Mouse (Mus musculus) midbrain, postnatal 0 days (tissue): Measurements from ENCODE around the gene Atp8b3. TPM values are rescaled to one million over a fixed set of nuclear protein-coding genes. Genes with fewer than 3 reads are reported as not detected.

Experiments used
- ATAC-seq: fragments of 200-750 bp; cut with Nextera tagmentation; 2 replicates; pipeline ENCODE4 v1.8.0; 2017; ENCODE audit warnings: moderate number of reproducible peaks, mild to moderate bottlenecking, moderate TSS enrichment, moderate library complexity; ENCODE audit not compliant: low FRiP score
- DNase-seq: peaks from one replicate; pipeline ENCODE4 v3.0.0-alpha.2; 2015; ENCODE audit warnings: low spot score
- H3K27ac ChIP-seq: fragments of 300-500 bp; sonication (generic); 2 replicates; pipeline ENCODE4 v1.5.1; 2014; ENCODE audit warnings: low read depth, mild to moderate bottlenecking, low read length, mixed read lengths
- H3K27me3 ChIP-seq: fragments of 300-500 bp; sonication (generic); 2 replicates; pipeline ENCODE4 v1.6.1; 2014; ENCODE audit warnings: low read length, control low read depth, mixed read lengths; ENCODE audit not compliant: insufficient read depth
- H3K36me3 ChIP-seq: fragments of 300-500 bp; sonication (generic); 2 replicates; pipeline ENCODE4 v1.6.1; 2014; ENCODE audit warnings: low read length, control low read depth, mixed read lengths; ENCODE audit not compliant: insufficient read depth
- H3K4me1 ChIP-seq: fragments of 300-500 bp; sonication (generic); 2 replicates; pipeline ENCODE4 v1.6.1; 2014; ENCODE audit warnings: mild to moderate bottlenecking, control low read depth, antibody characterized with exemption, low read length, mixed read lengths; ENCODE audit not compliant: insufficient read depth
- H3K4me2 ChIP-seq: fragments of 300-500 bp; sonication (generic); 2 replicates; pipeline ENCODE4 v1.6.1; 2014; ENCODE audit warnings: low read depth, mild to moderate bottlenecking, low read length, mixed read lengths; ENCODE audit not compliant: poor library complexity, severe bottlenecking
- H3K4me3 ChIP-seq: fragments of 300-500 bp; sonication (generic); 2 replicates; pipeline ENCODE4 v1.5.1; 2014; ENCODE audit warnings: low read depth, mild to moderate bottlenecking, low read length, moderate library complexity
- H3K9ac ChIP-seq: fragments of 300-500 bp; sonication (generic); replicated peaks from 2 replicates; pipeline ENCODE4 v1.6.1; 2014; ENCODE audit warnings: mild to moderate bottlenecking, low read length, moderate library complexity, mixed read lengths; ENCODE audit not compliant: poor library complexity, severe bottlenecking
- H3K9me3 ChIP-seq: fragments of 300-500 bp; sonication (generic); 2 replicates; pipeline ENCODE4 v1.6.1; 2016; ENCODE audit warnings: low read length, control low read depth
- CTCF ChIP-seq: IDR thresholded peaks from 2 replicates; pipeline ENCODE4 v1.5.1; 2016; ENCODE audit warnings: antibody characterized with exemption, mild to moderate bottlenecking
- WGBS: fragments of 180-500 bp; shearing (Covaris S2); extraction: QIAGEN DNeasy Blood & Tissue Kit; methylation state at CpG from one replicate; pipeline ENCODE4 v1.1.7; 2014; 5-methylcytosine and 5-hydroxymethylcytosine counted together
- polyA plus RNA-seq: library from polyadenylated mRNA; unstranded; fragments of >200 nt; fragmentation: Nextera tagmentation; extraction: Ambion mirVana; gene quantifications from 2 replicates; pipeline ENCODE4 v1.2.1, GENCODE M21; 2015
- total RNA-seq: library from RNA; depleted of rRNA; stranded (reverse); fragments of >200 nt; gene quantifications from 2 replicates; pipeline ENCODE4 v1.2.3, GENCODE M21; 2014

The Atp8b3 gene
- total and polyA plus RNA-seq, 2 experiments from 2014 or later: 0.90 to 0.93 TPM

DNA sequence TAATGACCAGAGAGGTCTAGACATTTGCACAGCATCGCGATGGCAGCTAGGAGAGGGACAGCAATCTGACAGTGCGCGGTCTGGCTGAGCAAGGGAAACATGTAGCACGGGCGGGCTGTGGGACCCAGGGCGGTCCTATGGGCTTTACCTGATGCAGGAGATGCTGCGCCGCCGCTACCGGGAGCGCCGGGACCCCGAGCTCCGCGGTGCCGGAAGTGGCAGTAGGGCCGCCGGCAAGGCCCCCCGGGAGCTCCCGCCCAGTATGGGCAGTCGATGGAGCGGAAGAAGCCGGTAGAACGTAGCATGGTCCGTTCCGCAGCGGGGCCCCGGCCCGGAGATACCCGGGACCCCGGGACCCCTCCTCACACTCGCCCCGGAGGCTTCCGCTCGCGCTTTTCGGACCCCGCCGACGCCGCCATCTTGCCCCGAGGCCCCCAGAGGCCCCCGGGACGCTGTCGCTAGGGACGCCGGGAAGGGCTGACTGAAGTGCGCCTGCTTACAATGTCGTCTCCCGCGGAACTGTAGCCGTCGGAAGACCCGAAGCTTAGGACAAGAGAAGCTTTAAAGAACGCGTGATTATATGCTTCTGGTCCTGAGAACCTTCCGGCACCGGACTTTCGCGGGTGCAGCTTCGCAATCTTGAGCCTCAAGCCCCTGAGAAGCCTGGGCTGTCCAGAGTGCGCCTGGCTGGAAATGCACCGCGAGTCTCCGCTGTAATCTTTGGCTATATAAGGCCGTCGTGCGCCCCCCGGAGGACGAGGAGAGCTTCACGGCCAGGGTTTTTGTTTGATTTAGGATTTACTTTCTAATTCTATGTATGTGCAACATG is 22.4 kb upstream of the Atp8b3 start, which contains the start of gene Rexo1:
Gene Rexo1 (minus strand): TSS at position 445 of the 829 bp plus-strand sequence.
- no peaks in the 10 kb centered on the region for H3K27me3 ChIP-seq
- H3K9ac ChIP-seq: peak within 1 kb of the TSS; percentile 92
- H3K36me3 ChIP-seq: 0 out of 2 replicates have a peak, but pooled peaks cover 2% of the 10 kb centered on the region
- peak; percentile 75 for ATAC-seq
- WGBS: under 1% methylated on average over 70 of the region's 72 CpGs
- TF ChIP-seq CTCF: peak; percentile 87
- peak; percentile 97 for DNase-seq
- peaks cover 10% of the 10 kb centered on the region for H3K4me1 ChIP-seq
- peak within 1 kb of the TSS; percentile 90 for H3K4me2 ChIP-seq
- peak within 1 kb of the TSS; percentile 86 for H3K4me3 ChIP-seq
- no peaks in the 10 kb centered on the region for H3K9me3 ChIP-seq
- H3K27ac ChIP-seq: peak within 1 kb of the TSS; percentile 94

DNA sequence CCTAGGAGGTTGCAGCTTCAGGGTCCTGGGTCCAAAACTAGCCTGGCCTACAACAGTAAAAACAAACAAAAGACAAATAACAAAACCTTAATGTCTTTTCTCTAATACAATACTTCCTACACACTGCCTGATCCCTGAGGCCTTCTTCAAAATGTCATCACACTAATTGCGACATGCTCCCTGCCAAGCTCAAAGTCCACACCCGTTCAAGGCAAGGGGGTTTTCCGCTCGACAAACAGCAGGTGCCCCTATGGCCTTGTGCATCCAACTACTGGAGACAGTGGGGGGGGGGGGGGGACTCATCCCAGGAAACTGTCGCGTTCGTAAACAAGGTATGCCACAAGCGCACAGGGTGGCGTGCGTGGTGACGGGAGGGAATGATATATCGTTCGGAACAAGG is 21.7 kb upstream of the Atp8b3 start:
- H3K9ac ChIP-seq: peak overlapping the region; percentile 92
- H3K9me3 ChIP-seq: no peaks in the 10 kb centered on the region
- H3K36me3 ChIP-seq: 0 out of 2 replicates have a peak, but pooled peaks cover under 1% of the 10 kb centered on the region
- no peak for TF ChIP-seq CTCF
- H3K4me3 ChIP-seq: peak overlapping the region; percentile 86
- DNase-seq (no peak), ATAC-seq (no peak)
- H3K4me1 ChIP-seq: peaks cover 8% of the 10 kb centered on the region; the same call in 1 of the 2 replicates
- WGBS: 3% methylated on average over 13 of the region's 13 CpGs
- H3K4me2 ChIP-seq: peak overlapping the region; percentile 90
- no peaks in the 10 kb centered on the region for H3K27me3 ChIP-seq
- H3K27ac ChIP-seq: peak overlapping the region; percentile 94; the same call in 1 of the 2 replicates

DNA sequence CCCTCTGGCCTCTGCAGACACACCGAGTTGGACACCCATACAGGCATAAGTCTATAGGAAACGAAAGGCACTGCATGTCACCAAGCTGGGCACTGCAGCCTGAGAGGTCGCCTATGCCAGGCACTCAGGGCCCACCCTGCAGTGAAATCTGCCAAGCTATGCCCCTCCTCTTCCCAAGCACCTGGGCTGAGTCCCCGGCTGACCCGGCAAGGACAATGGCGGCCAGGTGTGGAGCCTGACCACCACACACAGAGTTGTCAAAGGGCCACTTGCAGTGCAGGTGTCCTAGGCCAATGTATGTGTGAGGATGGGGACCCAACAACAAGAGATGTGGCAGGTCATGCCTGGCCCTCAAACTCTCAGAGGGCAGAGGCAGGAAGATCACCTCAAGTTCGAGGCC is 20.5 kb upstream of the Atp8b3 start:
- H3K9ac ChIP-seq: no peak overlapping the region
- DNase-seq: no peak
- 90% methylated on average over 7 of the region's 7 CpGs for WGBS
- H3K4me1 ChIP-seq: peaks cover 8% of the 10 kb centered on the region; the same call in 1 of the 2 replicates
- no peaks in the 10 kb centered on the region for H3K9me3 ChIP-seq
- H3K27ac ChIP-seq: no peak overlapping the region
- H3K36me3 ChIP-seq: no peaks in the 10 kb centered on the region
- H3K4me2 ChIP-seq: no peak overlapping the region
- H3K4me3 ChIP-seq: no peak overlapping the region
- H3K27me3 ChIP-seq: no peaks in the 10 kb centered on the region
- ATAC-seq: no peak
- TF ChIP-seq CTCF: no peak

DNA sequence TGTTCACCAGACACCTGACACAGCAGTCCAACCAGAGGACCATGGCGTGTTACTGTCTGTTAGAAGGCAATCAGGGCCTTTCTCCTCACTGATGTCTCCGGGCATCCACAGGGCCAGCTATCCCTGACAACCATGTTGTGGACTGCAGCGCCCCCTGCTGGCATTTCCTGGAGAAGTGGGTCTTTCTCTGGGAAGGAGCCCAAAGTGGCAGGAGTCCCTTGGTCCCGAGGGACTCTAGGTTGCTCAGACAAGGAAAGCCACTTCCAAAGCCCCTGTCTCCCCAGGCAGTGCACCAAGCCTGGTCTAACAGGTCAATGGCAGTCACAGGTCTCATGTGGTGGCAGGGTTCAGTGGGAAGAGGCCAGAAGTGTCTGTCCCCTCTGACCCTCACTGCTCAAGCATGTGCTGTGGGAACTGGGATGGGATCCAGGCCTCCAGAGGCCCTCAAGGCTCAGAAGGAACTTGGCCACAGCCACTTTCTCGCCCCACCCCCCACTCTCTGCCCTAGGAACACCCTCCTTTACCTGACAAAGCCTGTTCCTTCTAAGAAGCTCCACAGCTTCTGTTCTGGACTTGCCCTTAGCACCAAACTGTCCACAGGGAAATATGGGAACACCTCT is 18.5 kb upstream of the Atp8b3 start:
- H3K9ac ChIP-seq: no peak overlapping the region; the same call in 1 of the 2 replicates
- H3K27ac ChIP-seq: no peak overlapping the region
- H3K4me3 ChIP-seq: no peak overlapping the region
- no peaks in the 10 kb centered on the region for H3K27me3 ChIP-seq
- DNase-seq: peak; percentile 77
- no peak overlapping the region for H3K4me2 ChIP-seq
- 48% methylated on average over 5 of the region's 5 CpGs for WGBS
- peaks cover 8% of the 10 kb centered on the region; the same call in 1 of the 2 replicates for H3K4me1 ChIP-seq
- H3K9me3 ChIP-seq: no peaks in the 10 kb centered on the region
- peak; percentile 79 for TF ChIP-seq CTCF
- H3K36me3 ChIP-seq: no peaks in the 10 kb centered on the region
- ATAC-seq: no peak

DNA sequence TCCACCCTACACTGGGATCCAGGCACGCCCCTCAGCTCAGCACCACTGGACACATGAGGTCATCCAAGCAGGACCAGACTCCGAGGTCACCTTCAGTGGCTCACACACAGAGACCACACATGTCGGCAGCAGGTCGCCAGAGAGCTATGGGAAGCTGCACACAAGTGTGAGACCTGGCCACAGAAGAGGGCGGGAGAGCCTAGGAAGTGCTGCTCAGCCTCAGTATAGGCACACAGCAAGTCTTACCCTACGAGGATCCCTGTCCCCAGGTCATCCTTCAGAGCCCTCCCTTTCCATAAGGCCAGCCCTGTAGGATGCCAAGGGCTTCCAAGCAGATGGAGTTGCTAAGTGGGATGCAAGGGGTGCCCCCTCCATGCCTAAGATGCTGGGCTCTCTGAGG is 15.1 kb upstream of the Atp8b3 start:
- no peak for ATAC-seq
- Histone ChIP-seq H3K36me3 (peaks cover 15% of the 10 kb centered on the region), H3K4me1 (no peaks in the 10 kb centered on the region), H3K4me2 (no peak overlapping the region), H3K9ac (no peak overlapping the region), H3K4me3 (no peak overlapping the region), H3K27ac (no peak overlapping the region), H3K9me3 (no peaks in the 10 kb centered on the region), H3K27me3 (no peaks in the 10 kb centered on the region)
- no peak for TF ChIP-seq CTCF
- DNase-seq: no peak
- 94% methylated on average over 6 of the region's 6 CpGs for WGBS

DNA sequence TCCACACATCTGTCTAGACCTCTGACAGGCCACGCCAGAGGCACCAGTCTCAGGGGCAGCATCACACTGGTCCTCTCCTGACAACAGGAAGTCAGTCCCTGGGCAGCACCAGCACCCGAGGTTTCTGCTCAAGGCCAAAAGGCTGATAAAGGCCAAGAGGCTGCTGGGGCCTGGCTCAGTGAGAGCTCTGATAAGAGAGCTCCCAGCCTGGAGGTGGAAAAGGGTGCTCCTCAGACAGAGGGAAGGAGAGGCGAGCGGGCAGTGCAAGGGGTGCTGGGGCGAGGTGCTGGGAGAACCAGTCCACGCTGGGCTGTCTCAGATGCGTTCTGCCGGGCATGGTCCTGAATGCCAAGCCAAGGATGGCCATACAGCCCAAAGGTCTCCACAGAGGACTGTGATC is 14.7 kb upstream of the Atp8b3 start:
- Histone ChIP-seq H3K27ac (no peak overlapping the region), H3K9ac (no peak overlapping the region), H3K27me3 (no peaks in the 10 kb centered on the region), H3K4me3 (no peak overlapping the region), H3K4me2 (no peak overlapping the region), H3K9me3 (no peaks in the 10 kb centered on the region), H3K36me3 (peaks cover 15% of the 10 kb centered on the region), H3K4me1 (no peaks in the 10 kb centered on the region)
- ATAC-seq (no peak), DNase-seq (no peak)
- no peak for TF ChIP-seq CTCF
- WGBS: 96% methylated on average over 8 of the region's 8 CpGs
